Mouse (Mus musculus) megakaryocyte, embryonic 14.5 days (primary cell): ENCODE measurements around the gene Asb10. TPM values are rescaled to one million over a fixed set of nuclear protein-coding genes. Genes with fewer than 3 reads are reported as not detected.
"Not testable (repeated sequence)": the region's sequence is repeated elsewhere in the genome, so short reads cannot be mapped to it uniquely, and the experiment has no call there.

Source experiments
- H3K27me3 ChIP-seq: replicated peaks from 2 replicates; pipeline ENCODE3; 2012; ENCODE audit warnings: inconsistent platforms
- H3K36me3 ChIP-seq: replicated peaks from 2 replicates; pipeline ENCODE3; 2012; ENCODE audit warnings: low read length, inconsistent platforms, mixed read lengths
- H3K4me1 ChIP-seq: 2 replicates; pipeline ENCODE4 v1.6.1; 2012; ENCODE audit warnings: inconsistent platforms
- H3K4me3 ChIP-seq: replicated peaks from 2 replicates; pipeline ENCODE3; 2012; ENCODE audit warnings: moderate library complexity, mild to moderate bottlenecking, inconsistent platforms
- H3K9me3 ChIP-seq: 2 replicates; pipeline ENCODE4 v1.6.1; 2012; ENCODE audit warnings: inconsistent platforms
- FLI1 ChIP-seq: IDR thresholded peaks from 2 replicates; pipeline ENCODE4 v1.6.1; 2012; ENCODE audit warnings: low read length, inconsistent platforms, mixed read lengths
- GATA1 ChIP-seq: IDR thresholded peaks from 3 replicates; pipeline ENCODE4 v1.6.1; 2012; ENCODE audit warnings: mixed read lengths, low read length, inconsistent platforms, borderline replicate concordance
- polyA plus RNA-seq: library from polyadenylated mRNA; stranded (reverse); fragments of >175 nt; gene quantifications from 2 replicates; pipeline ENCODE4 v1.2.3, GENCODE M21; 2012; ENCODE audit warnings: low replicate concordance; ENCODE audit not compliant: insufficient read depth

The Asb10 gene
- polyA plus RNA-seq, 1 experiment: not detected

DNA sequence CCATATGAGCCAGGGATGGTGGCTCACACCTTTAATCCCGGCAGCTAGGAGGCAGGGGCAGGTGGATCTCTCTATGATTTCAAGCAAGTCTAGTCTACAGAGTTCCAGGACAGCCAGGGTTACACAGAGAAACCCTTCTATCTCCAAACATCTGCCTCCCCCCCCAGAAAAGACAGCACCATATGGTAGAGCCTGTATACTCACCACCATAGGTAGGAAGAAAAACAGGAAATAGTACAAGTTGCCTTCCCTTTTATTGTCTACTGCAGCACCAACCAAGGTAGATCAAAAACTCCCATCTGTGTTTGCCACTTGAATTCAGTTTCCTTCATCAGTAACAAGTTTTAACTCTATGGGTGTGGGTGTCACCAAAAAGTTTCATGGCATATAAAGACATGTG is 35.2 kb upstream of the Asb10 start:
- no peak for TF ChIP-seq FLI1
- TF ChIP-seq GATA1: no peak
- H3K4me1 ChIP-seq: peaks cover 39% of the 10 kb centered on the region
- peaks cover 47% of the 10 kb centered on the region for H3K36me3 ChIP-seq
- H3K27me3 ChIP-seq: no peaks in the 10 kb centered on the region
- peak overlapping the region; percentile 97 for H3K4me3 ChIP-seq
- no peaks in the 10 kb centered on the region for H3K9me3 ChIP-seq

DNA sequence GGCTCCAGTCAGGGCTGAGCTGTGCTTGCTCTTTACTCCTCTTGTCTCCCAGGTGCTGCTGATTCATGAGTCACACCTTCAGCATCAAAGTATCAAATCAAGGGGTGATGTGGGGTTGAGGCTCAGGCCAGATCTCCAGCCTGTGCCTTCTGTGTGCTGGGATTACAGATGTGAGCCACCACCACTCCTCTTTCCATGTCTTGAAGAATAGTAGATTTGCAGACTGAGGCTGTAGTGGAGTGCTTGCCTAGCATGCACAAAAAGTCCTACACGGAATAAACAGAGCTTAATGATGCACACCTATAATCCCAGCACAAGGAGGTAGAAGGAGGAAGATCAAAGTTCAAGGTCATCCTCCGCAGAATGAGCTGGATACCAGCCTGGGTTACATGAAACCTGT is 15.9 kb upstream of the Asb10 start, which contains the start of gene 4931409K22Rik:
TSS of gene 4931409K22Rik (minus strand) at position 101 of the 400 bp plus-strand sequence.
- TF ChIP-seq GATA1: no peak
- TF ChIP-seq FLI1: no peak
- Histone ChIP-seq H3K27me3 (peaks cover 59% of the 10 kb centered on the region), H3K9me3 (peaks cover 10% of the 10 kb centered on the region), H3K36me3 (no peaks in the 10 kb centered on the region), H3K4me1 (no peaks in the 10 kb centered on the region), H3K4me3 (no peak within 1 kb of the TSS)

- H3K4me1 ChIP-seq, H3K36me3 ChIP-seq, H3K4me3 ChIP-seq: not testable (repeated sequence)
- Histone ChIP-seq H3K9me3 (peaks cover 10% of the 10 kb centered on the region), H3K27me3 (peaks cover 73% of the 10 kb centered on the region)
These were observed 14.6 kb upstream of the Asb10 start for GRCm38 (mm10) chr5:24555335-24555734.

- H3K4me3 ChIP-seq: no peak overlapping the region
- no peaks in the 10 kb centered on the region for H3K36me3 ChIP-seq
- H3K9me3 ChIP-seq: peaks cover 10% of the 10 kb centered on the region
- peaks cover 86% of the 10 kb centered on the region for H3K27me3 ChIP-seq
- TF ChIP-seq GATA1 (no peak), FLI1 (no peak)
- peaks cover 4% of the 10 kb centered on the region; the same call in 1 of the 2 replicates for H3K4me1 ChIP-seq
These were observed 13.0 kb upstream of the Asb10 start for GRCm38 (mm10) chr5:24553621-24554244.

- TF ChIP-seq GATA1: no peak
- no peak for TF ChIP-seq FLI1
- H3K4me3 ChIP-seq: no peak overlapping the region
- peaks cover 4% of the 10 kb centered on the region; the same call in 1 of the 2 replicates for H3K4me1 ChIP-seq
- no peaks in the 10 kb centered on the region for H3K36me3 ChIP-seq
- peaks cover 10% of the 10 kb centered on the region for H3K9me3 ChIP-seq
- H3K27me3 ChIP-seq: peaks cover 94% of the 10 kb centered on the region
These were observed 10.5 kb upstream of the Asb10 start for GRCm38 (mm10) chr5:24551317-24551688.

DNA sequence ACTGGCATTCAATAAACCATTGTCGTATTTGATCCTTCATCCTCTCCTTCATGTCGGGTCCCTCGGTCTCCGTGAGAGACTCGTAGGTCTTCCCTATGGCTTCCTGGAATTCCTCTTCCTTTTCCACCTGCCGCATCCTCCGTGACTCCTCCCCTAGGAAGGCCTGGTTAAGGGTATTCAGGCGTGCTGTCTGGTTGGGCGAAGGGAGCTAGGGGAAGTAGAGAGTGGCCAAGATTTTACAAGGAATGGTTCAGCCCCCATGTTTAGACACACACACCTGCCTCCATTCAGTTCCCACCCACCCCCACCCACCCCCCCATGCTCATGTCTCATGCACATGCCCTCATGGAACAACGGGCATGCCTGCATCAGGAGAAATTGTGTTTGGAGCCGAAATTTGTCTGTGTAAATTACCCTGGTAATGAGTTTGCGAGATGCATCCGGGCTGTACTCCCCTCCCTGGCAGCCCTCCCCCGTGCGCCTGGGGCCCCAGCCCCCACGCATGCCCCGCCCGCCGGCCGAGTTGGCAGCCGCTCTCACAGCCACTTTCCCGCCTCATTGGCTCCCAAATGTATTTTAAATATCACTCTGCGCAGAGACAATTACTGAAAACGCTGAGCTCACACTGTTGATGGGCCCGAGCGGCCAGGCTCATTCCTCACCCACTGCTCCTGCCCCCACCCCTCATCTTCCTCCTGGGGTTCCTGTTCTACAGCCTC is 10.0 kb upstream of the Asb10 start:
- Histone ChIP-seq H3K4me3 (no peak overlapping the region), H3K4me1 (peaks cover 4% of the 10 kb centered on the region; the same call in 1 of the 2 replicates), H3K27me3 (peaks cover 94% of the 10 kb centered on the region), H3K36me3 (no peaks in the 10 kb centered on the region), H3K9me3 (peaks cover 6% of the 10 kb centered on the region)
- TF ChIP-seq FLI1 (no peak), GATA1 (no peak)

DNA sequence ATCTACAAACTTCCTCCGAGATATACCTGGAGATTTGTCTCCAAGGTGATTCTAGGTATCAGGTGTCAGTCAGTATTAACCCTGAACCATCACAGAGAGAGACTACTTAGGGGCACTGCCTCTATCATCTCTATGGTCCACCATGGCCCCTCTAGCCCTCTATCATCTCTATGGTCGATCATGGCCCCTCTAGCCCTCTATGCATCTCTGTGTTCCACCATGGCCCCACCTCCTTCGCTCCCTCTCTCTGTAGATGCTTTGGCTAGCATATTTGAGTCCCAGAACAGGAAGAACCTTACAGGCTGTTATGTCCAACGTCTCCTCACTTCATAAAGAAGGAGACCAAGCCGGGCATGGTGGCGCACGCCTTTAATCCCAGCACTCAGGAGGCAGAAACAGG is 1.9 kb upstream of the Asb10 start:
- no peak overlapping the region for H3K4me3 ChIP-seq
- no peak for TF ChIP-seq GATA1
- no peak for TF ChIP-seq FLI1
- no peaks in the 10 kb centered on the region for H3K36me3 ChIP-seq
- H3K9me3 ChIP-seq: no peaks in the 10 kb centered on the region
- H3K27me3 ChIP-seq: peaks cover 91% of the 10 kb centered on the region
- peaks cover 13% of the 10 kb centered on the region for H3K4me1 ChIP-seq

GRCm38 (mm10) chr5:24541144-24541569 is 379 bp upstream of the Asb10 start:
- Histone ChIP-seq H3K27me3 (peaks cover 92% of the 10 kb centered on the region), H3K4me3 (no peak overlapping the region), H3K9me3 (0 out of 2 replicates have a peak, but pooled peaks cover 3% of the 10 kb centered on the region), H3K4me1 (peaks cover 13% of the 10 kb centered on the region), H3K36me3 (no peaks in the 10 kb centered on the region)
- TF ChIP-seq FLI1 (no peak), GATA1 (no peak)

- H3K27me3 ChIP-seq: peaks cover 89% of the 10 kb centered on the region
- H3K4me3 ChIP-seq: no peak overlapping the region
- H3K9me3 ChIP-seq: 0 out of 2 replicates have a peak, but pooled peaks cover 3% of the 10 kb centered on the region
These were observed 1.0 kb downstream of the Asb10 start for GRCm38 (mm10) chr5:24539571-24540296.

More at GRCm38 (mm10) chr5:24539571-24540296, 1.0 kb downstream of the Asb10 start:
- Histone ChIP-seq H3K36me3 (no peaks in the 10 kb centered on the region), H3K4me1 (peaks cover 13% of the 10 kb centered on the region)
- TF ChIP-seq GATA1 (no peak), FLI1 (no peak)
